Mouse (Mus musculus): ENCODE data around the gene Pam. TPM values are rescaled to one million over a fixed set of nuclear protein-coding genes. Genes with fewer than 3 reads are reported as not detected.

The Pam gene
- polyA plus RNA-seq (2016; fragmentation: Nextera tagmentation; extraction: Ambion mirVana) = 11.3 and 11.7 TPM in 2 replicates

DNA sequence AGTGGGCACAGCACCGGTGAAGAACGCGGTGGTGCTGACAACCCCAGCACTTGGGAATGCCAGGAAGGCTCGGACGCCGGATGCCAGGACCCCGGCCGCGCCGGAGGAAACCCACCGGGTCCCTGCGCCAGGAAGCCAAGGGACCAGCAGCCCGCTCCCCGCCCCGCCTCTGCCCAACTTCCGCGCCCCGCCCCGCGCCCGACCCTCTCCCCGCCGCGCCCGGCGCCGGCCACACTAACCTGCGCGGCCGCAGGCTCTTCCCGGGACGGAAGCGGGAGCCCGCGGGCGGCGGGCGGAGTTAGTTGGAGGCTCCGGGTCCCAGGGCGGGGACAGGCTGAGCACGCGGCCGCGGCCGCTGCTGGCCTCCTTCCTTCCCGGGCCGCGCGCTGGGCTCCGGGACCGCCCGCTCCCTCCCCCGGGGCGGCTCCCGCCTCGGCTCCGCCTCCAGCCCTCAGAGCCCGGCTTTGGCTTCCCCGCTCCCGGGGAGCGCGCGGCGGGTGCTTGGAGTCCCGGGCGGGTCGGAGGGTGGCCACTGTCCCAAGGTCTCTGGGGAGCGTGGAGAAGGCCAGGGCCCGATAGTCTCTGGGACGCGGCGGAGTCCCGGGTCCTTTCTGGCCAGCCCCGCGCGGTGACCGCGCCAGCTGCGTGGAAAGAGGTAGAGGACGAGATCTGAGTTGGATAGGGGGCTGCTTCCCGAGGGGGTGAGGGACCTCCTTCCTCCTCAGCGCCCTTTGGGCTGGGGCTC lies at the start of gene Pam:
TSS of gene Pam (minus strand) at position 401 of the 745 bp plus-strand sequence.
- peak within 1 kb of the TSS; percentile 91 for H3K27ac ChIP-seq (replicated peaks)
- peak; percentile 85 for DNase-seq (ENCODE audit: low spot score)
- WGBS = under 1% methylated on average over 81 of the region's 82 CpGs
- H3K36me3 ChIP-seq (replicated peaks) = no peaks in the 10 kb centered on the region
- H3K27me3 ChIP-seq (replicated peaks; ENCODE audit: low read depth, poor library complexity, severe bottlenecking) = peaks cover 15% of the 10 kb centered on the region
- peak within 1 kb of the TSS; percentile 79 for H3K4me3 ChIP-seq
- no peaks in the 10 kb centered on the region for H3K9me3 ChIP-seq
- peaks cover 7% of the 10 kb centered on the region for H3K4me1 ChIP-seq

DNA sequence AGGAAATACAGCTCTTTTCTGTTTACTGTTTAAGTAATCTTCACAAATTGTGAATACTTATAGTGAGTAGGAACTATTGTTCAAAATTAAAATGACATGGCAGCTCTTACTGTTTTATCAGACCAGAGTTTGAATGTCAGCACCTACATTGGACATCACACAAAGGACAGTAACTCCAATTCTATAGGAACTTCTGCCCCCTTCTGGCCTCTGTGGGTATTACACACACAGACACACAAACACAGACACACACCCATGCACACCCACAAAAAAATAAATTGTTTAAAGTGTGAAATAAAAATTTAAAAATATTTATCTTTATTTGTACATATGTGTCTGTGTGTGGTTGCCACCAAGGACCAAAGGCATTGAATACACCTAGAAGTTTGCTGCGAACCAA lies 49.4 kb upstream of the Pam start:
- no peak overlapping the region for H3K27ac ChIP-seq (replicated peaks)
- H3K4me1 ChIP-seq = no peaks in the 10 kb centered on the region
- H3K4me3 ChIP-seq = no peak overlapping the region
- no peak for DNase-seq (ENCODE audit: low spot score)
- H3K27me3 ChIP-seq (replicated peaks; ENCODE audit: low read depth, poor library complexity, severe bottlenecking) = no peaks in the 10 kb centered on the region
- H3K36me3 ChIP-seq (replicated peaks) = no peaks in the 10 kb centered on the region
- 89% methylated on average over 1 of the region's 1 CpGs for whole genome bisulfite sequencing
- no peaks in the 10 kb centered on the region for H3K9me3 ChIP-seq

DNA sequence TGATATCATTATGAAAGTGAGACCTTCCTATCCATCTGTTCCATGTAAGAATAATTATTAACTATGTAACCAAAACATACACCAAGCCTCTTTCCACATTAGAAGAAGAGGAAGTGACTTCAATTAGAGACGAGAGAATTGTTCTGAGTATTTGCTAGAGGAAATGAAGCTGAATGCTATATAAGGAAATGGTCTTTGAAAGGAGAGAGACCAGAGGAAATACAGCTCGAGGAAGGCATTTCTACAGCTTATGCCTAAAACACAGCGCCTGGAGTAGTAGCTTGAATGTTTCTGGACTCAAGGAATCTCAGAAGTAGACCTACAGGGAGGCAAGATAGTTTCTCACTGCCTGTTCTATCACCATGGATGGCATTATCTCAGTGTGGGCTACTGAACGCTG lies 35.8 kb upstream of the Pam start:
- H3K36me3 ChIP-seq (replicated peaks) = no peaks in the 10 kb centered on the region
- 73% methylated on average over 4 of the region's 4 CpGs for WGBS
- H3K4me1 ChIP-seq = no peaks in the 10 kb centered on the region
- no peaks in the 10 kb centered on the region for H3K27me3 ChIP-seq (replicated peaks; ENCODE audit: low read depth, poor library complexity, severe bottlenecking)
- DNase-seq (ENCODE audit: low spot score) = no peak
- H3K27ac ChIP-seq (replicated peaks) = no peak overlapping the region
- no peak overlapping the region for H3K4me3 ChIP-seq
- H3K9me3 ChIP-seq = no peaks in the 10 kb centered on the region

DNA sequence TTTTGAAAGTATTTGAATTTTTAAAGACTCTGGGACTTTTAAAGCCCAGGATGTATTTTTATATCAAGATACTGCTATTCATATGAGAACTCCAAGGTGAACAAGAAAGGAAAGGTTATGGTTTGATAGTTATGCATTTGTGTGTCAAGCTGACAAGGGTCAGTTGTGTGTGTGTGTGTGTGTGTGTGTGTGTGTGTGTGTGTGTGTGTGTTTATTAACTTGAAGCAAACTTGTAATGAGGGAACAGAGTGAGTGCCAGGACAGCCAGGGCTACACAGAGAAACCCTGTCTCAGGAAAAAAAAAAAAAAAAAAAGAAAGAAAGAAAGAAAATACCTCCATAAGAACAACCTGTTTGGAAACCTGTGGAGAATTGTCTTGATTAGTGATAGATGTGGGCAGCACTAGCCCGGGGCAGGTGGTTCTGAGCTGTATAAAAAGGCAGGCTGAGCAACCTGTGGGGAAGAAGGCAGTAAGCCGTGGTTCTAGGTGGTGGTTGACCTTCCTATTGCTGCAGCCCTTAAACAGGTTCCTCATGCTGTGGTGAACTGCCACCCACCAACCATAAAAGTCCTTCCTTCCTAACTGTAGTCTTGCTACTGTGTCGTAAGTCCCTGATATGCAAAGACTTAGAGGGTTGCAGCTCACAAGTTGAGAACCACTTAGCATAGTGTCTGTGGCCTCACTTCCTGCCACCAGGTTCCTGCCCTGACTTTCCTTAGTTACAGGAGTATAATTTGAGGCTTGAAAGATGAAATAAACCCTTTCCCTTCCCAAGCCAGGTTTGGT lies 34.3 kb upstream of the Pam start:
- no peaks in the 10 kb centered on the region for H3K36me3 ChIP-seq (replicated peaks)
- H3K4me3 ChIP-seq = no peak overlapping the region
- no peak for DNase-seq (ENCODE audit: low spot score)
- no peak overlapping the region for H3K27ac ChIP-seq (replicated peaks)
- no peaks in the 10 kb centered on the region for H3K4me1 ChIP-seq
- H3K27me3 ChIP-seq (replicated peaks; ENCODE audit: low read depth, poor library complexity, severe bottlenecking) = no peaks in the 10 kb centered on the region
- H3K9me3 ChIP-seq = no peaks in the 10 kb centered on the region
- WGBS = 81% methylated on average over 3 of the region's 3 CpGs

DNA sequence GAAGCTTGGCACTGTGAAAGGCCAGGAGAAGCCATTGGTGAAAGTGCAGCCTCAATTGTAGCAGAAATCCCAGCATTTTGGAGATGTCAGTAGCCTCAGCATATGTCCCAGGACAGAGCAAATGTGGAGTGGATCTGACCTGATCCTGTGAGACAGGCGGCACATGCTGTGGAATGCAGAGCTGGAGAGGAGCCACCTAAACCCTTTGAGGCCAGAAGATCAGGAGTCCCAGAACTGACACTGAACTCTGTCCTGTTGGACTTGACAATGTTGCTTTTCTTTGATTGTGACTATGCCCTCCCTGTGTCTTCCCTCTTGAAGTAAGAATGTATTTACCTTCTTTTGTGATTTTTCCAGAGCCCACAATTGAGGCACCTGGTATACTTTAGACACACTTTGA lies 33.7 kb upstream of the Pam start:
- H3K4me1 ChIP-seq = no peaks in the 10 kb centered on the region
- H3K36me3 ChIP-seq (replicated peaks) = no peaks in the 10 kb centered on the region
- H3K9me3 ChIP-seq = no peaks in the 10 kb centered on the region
- H3K4me3 ChIP-seq = no peak overlapping the region
- no peaks in the 10 kb centered on the region for H3K27me3 ChIP-seq (replicated peaks; ENCODE audit: low read depth, poor library complexity, severe bottlenecking)
- no peak overlapping the region for H3K27ac ChIP-seq (replicated peaks)
- DNase-seq (ENCODE audit: low spot score) = no peak
- WGBS = 81% methylated on average over 1 of the region's 1 CpGs

DNA sequence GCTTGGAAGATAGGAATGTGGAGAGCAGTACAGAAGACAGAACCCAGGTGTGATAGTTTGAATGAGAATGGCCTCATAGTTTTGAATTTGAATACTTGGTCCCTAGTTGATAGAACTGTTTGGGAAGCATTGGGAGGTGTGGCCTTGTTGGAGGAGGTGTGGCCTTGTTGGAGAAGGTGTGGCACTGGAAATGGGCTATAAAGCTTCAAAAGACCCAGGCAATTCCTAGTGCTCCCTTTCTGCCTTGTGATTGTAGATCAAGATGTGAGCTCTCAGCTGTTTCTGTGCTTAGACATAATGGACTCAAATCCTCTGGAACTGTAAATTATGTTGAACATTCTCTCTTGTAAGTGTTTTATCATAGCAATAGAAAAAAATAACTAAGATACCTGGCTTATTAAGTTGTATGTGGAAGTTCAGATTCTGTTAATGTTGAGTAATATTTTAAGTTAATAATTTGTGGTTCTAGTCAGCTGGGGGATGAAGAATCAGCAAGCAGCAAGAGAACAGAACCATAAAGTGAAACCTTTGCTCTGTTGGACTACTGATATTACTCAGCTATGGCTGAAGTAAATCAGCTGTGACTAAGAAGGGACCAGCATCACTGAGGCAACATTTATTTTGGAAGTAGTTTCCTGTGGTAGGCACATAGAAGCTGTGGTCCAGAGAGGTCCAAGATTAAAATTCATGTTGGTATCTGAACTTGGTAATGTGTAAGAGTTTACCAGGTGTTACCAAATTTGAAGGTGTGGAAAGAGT lies 33.1 kb upstream of the Pam start:
- Histone ChIP-seq H3K9me3 (no peaks in the 10 kb centered on the region), H3K27ac (replicated peaks) (no peak overlapping the region), H3K27me3 (replicated peaks; ENCODE audit: low read depth, poor library complexity, severe bottlenecking) (no peaks in the 10 kb centered on the region), H3K4me3 (no peak overlapping the region), H3K36me3 (replicated peaks) (no peaks in the 10 kb centered on the region), H3K4me1 (no peaks in the 10 kb centered on the region)
- no peak for DNase-seq (ENCODE audit: low spot score)

DNA sequence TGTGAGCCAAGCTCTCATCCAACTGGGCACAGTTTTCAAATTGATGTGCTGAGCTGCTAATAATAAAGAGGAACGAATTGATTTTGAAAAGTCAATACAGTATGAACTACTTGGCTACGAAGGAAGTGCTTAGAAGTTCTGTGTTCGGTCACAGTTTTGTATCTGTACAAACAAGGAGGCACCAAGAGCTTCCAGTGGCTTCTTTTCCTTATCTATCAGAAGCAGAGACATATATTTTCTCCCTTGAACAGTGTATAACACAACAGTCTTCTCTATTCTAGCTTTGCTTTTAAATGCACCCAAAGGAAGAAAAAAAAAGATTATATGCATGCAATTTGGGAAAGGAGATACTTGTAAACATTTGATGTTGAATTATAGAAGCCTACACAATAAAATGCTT lies 30.8 kb upstream of the Pam start:
- H3K27ac ChIP-seq (replicated peaks) = no peak overlapping the region
- H3K36me3 ChIP-seq (replicated peaks) = no peaks in the 10 kb centered on the region
- WGBS = 89% methylated on average over 3 of the region's 3 CpGs
- no peaks in the 10 kb centered on the region for H3K9me3 ChIP-seq
- DNase-seq (ENCODE audit: low spot score) = no peak
- no peaks in the 10 kb centered on the region for H3K4me1 ChIP-seq
- H3K4me3 ChIP-seq = no peak overlapping the region
- H3K27me3 ChIP-seq (replicated peaks; ENCODE audit: low read depth, poor library complexity, severe bottlenecking) = no peaks in the 10 kb centered on the region

DNA sequence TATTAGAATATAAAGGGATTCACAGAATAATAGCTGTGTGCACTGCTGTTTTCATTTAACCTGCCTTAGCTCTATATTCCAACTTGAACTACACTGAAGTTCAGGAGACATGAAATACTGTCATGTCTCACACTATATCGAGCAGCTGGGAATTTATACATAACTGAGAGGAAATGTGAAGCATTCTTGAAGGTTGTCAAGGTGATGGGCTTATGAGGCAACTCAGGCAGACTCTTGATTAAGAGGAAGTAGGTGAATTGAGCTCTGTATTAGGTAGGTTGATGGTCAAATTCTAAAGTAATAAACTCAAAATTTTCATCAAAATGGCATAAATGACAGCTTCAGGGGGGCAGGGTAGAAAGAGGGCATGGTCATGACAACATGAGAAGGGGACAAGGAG lies 29.3 kb upstream of the Pam start:
- 87% methylated on average over 1 of the region's 1 CpGs for WGBS

DNA sequence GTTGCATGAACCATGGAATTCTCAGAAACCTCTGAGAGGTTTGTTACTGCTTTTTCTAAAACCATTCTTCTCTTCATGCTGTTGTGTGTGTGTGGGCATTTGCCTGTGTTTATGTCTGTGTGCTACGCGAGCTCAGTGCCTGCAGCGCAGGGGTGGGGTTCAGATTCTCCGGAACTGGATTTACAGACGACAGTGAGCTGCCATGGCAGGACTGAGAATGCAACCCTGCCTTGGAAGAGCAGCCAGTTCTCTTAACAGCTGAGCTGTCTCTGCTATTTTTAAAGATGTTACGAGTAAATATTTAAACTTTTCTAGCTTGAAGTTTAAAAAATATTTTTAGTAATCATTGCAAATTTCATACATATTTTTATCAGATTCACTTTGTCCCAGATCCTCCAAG lies 24.1 kb upstream of the Pam start:
- no peaks in the 10 kb centered on the region for H3K9me3 ChIP-seq
- H3K36me3 ChIP-seq (replicated peaks) = no peaks in the 10 kb centered on the region
- H3K27ac ChIP-seq (replicated peaks) = no peak overlapping the region
- H3K4me3 ChIP-seq = no peak overlapping the region
- 91% methylated on average over 6 of the region's 6 CpGs for WGBS
- no peak for DNase-seq (ENCODE audit: low spot score)
- no peaks in the 10 kb centered on the region for H3K27me3 ChIP-seq (replicated peaks; ENCODE audit: low read depth, poor library complexity, severe bottlenecking)
- H3K4me1 ChIP-seq = no peaks in the 10 kb centered on the region

More for the DNA sequence above, 29.3 kb upstream of the Pam start:
- DNase-seq (ENCODE audit: low spot score) = no peak
- Histone ChIP-seq H3K9me3 (no peaks in the 10 kb centered on the region), H3K4me1 (no peaks in the 10 kb centered on the region), H3K36me3 (replicated peaks) (no peaks in the 10 kb centered on the region), H3K27me3 (replicated peaks; ENCODE audit: low read depth, poor library complexity, severe bottlenecking) (no peaks in the 10 kb centered on the region), H3K4me3 (no peak overlapping the region), H3K27ac (replicated peaks) (no peak overlapping the region)

DNA sequence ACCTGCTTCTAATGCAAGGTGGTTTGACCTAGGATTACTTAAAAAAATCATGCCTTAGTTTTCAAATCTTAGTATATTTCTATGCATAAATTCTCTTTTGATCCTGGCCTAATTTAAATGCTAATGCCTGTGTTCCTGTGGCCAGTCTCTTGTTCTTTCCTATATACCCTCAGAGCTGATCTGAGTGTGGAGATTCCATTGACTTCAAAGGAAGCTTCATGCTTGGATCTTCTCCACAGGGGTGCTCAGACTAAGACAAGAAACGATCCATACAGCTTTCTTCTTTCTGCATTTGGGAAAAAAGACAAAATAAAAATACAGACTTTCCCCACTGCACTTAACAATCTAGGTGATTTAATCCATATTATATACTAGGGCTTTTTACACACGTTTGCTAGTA lies 12.2 kb upstream of the Pam start:
- Histone ChIP-seq H3K4me1 (no peaks in the 10 kb centered on the region), H3K27me3 (replicated peaks; ENCODE audit: low read depth, poor library complexity, severe bottlenecking) (no peaks in the 10 kb centered on the region), H3K36me3 (replicated peaks) (no peaks in the 10 kb centered on the region), H3K9me3 (no peaks in the 10 kb centered on the region), H3K27ac (replicated peaks) (no peak overlapping the region), H3K4me3 (no peak overlapping the region)
- DNase-seq (ENCODE audit: low spot score) = no peak
- WGBS = 39% methylated on average over 2 of the region's 2 CpGs

DNA sequence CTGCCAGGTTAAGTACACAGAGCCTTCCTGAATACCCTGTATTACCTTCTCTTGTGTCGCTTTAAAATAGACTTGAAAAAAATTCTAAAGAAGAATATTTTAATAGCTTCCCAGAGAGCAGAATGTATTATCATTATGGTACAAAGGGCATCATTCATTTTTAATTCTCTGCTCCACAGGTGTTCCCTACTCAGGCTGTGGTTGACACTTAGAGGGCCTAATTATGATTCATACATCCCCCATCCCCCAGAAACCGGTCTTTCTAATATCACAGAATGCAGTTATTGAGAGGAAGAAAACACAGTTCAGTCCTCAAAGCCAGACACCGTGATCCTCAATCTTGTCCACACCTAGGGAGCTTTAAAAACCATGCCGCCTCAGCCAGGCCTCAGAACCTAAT lies 4.0 kb upstream of the Pam start:
- peaks cover 4% of the 10 kb centered on the region for H3K4me1 ChIP-seq
- H3K4me3 ChIP-seq = no peak overlapping the region
- DNase-seq (ENCODE audit: low spot score) = no peak
- peaks cover 15% of the 10 kb centered on the region for H3K27me3 ChIP-seq (replicated peaks; ENCODE audit: low read depth, poor library complexity, severe bottlenecking)
- no peaks in the 10 kb centered on the region for H3K9me3 ChIP-seq
- no peaks in the 10 kb centered on the region for H3K36me3 ChIP-seq (replicated peaks)
- 69% methylated on average over 4 of the region's 4 CpGs for WGBS
- H3K27ac ChIP-seq (replicated peaks) = no peak overlapping the region

DNA sequence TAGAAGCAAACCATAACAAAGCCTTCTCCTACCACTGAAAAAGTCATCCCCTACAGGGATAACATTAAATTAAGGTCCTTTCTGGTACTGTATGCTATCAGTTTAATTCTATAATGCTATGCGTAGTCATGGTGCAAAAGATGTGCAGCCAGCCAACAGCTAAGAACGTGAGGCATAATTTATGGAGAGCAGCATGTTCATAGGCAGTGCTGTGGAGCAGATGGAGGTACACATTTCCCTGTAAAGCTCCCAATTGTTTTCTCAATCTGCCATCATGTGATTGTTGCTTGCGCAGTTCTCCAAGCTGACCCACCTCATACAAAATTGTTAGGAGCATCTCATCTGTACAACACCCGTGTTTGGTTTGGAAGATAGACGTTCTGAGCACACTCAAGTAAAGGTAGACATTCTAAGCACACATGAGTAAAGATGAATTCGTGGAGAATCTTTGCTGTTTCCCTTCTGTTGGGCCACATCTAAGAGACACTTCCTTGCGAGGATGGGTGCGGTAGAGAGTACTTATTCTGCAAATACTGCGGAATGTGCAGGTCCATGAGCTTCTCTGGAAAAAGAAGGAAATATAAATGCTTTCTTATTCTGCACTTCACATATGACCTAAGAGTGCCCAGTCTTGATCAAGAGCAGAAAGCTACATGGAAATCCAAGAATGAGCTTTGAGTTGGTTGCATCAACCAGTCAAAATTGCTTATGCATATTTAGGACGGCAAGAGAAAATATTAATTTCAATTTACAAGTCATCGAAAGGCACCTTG lies 2.7 kb upstream of the Pam start:
- peaks cover 7% of the 10 kb centered on the region for H3K4me1 ChIP-seq
- no peaks in the 10 kb centered on the region for H3K36me3 ChIP-seq (replicated peaks)
- no peaks in the 10 kb centered on the region for H3K9me3 ChIP-seq
- DNase-seq (ENCODE audit: low spot score) = no peak
- H3K4me3 ChIP-seq = no peak overlapping the region
- WGBS = 92% methylated on average over 11 of the region's 11 CpGs
- no peak overlapping the region for H3K27ac ChIP-seq (replicated peaks)
- H3K27me3 ChIP-seq (replicated peaks; ENCODE audit: low read depth, poor library complexity, severe bottlenecking) = peaks cover 15% of the 10 kb centered on the region

All from embryonic facial prominence, embryonic 10.5 days (tissue).